Mouse (Mus musculus) mesoderm, embryonic 11.5 days (tissue): ENCODE measurements around the gene Gsg1l.

ENCODE experiments used
- DNase-seq: peaks from one replicate; pipeline ENCODE4 v3.0.0-alpha.2; 2012; ENCODE audit warnings: low read depth, low spot score

Gsg1l gene

GRCm38 (mm10) chr7:125942365-125943090, 139.7 kb downstream of the Gsg1l start:
- DNase-seq, result no peak

GRCm38 (mm10) chr7:125934319-125934718, 147.9 kb downstream of the Gsg1l start:
- no peak for DNase-seq

- no peak for DNase-seq
These were observed 148.6 kb downstream of the Gsg1l start for GRCm38 (mm10) chr7:125933356-125934244.

GRCm38 (mm10) chr7:125931602-125932001, 150.6 kb downstream of the Gsg1l start:
- DNase-seq, result no peak

- DNase-seq, result no peak
These were observed 158.2 kb downstream of the Gsg1l start for GRCm38 (mm10) chr7:125924044-125924443.

- DNase-seq, result no peak
These were observed 161.4 kb downstream of the Gsg1l start for GRCm38 (mm10) chr7:125920801-125921200.

GRCm38 (mm10) chr7:125900386-125901161, 181.6 kb downstream of the Gsg1l start:
- DNase-seq, result no peak

- no peak for DNase-seq
These were observed 182.3 kb downstream of the Gsg1l start for GRCm38 (mm10) chr7:125899916-125900315.

GRCm38 (mm10) chr7:125899036-125899435, 183.2 kb downstream of the Gsg1l start:
- no peak for DNase-seq

- DNase-seq, result no peak
These were observed 185.2 kb downstream of the Gsg1l start for GRCm38 (mm10) chr7:125897059-125897458.

- no peak for DNase-seq
These were observed 188.6 kb downstream of the Gsg1l start for GRCm38 (mm10) chr7:125893621-125894020.

- DNase-seq, result no peak
These were observed 193.8 kb downstream of the Gsg1l start for GRCm38 (mm10) chr7:125888373-125888772.

GRCm38 (mm10) chr7:125887761-125888160, 194.4 kb downstream of the Gsg1l start:
- no peak for DNase-seq

- DNase-seq, result no peak
These were observed 195.1 kb downstream of the Gsg1l start for GRCm38 (mm10) chr7:125887124-125887523.

GRCm38 (mm10) chr7:125886116-125886680, 196.0 kb downstream of the Gsg1l start:
- no peak for DNase-seq

- no peak for DNase-seq
These were observed 199.0 kb downstream of the Gsg1l start for GRCm38 (mm10) chr7:125883232-125883631.

- DNase-seq, result no peak
These were observed 204.2 kb downstream of the Gsg1l start for GRCm38 (mm10) chr7:125878040-125878439.

- no peak for DNase-seq
These were observed 208.2 kb downstream of the Gsg1l start for GRCm38 (mm10) chr7:125873971-125874495.

GRCm38 (mm10) chr7:125872874-125873273, 209.3 kb downstream of the Gsg1l start:
- no peak for DNase-seq

GRCm38 (mm10) chr7:125872202-125872580, 210.0 kb downstream of the Gsg1l start:
- no peak for DNase-seq
